Mouse (Mus musculus) embryonic facial prominence, embryonic 13.5 days (tissue): ENCODE results near the gene Tmem270. TPM values are rescaled to one million over a fixed set of nuclear protein-coding genes. Genes with fewer than 3 reads are reported as not detected.

Source experiments
- ATAC-seq: fragments of 200-750 bp; cut with Nextera tagmentation; 2 replicates; pipeline ENCODE4 v1.8.0; 2017; ENCODE audit warnings: low read depth; ENCODE audit not compliant: insufficient number of reproducible peaks, insufficient read depth, low FRiP score, low TSS enrichment
- H3K27ac ChIP-seq: fragments of 300-500 bp; sonication (generic); 2 replicates; pipeline ENCODE4 v1.5.1; 2015; ENCODE audit warnings: moderate library complexity, mild to moderate bottlenecking, inconsistent platforms
- H3K27me3 ChIP-seq: fragments of 300-500 bp; sonication (generic); 2 replicates; pipeline ENCODE4 v1.6.1; 2015; ENCODE audit warnings: mild to moderate bottlenecking, inconsistent platforms
- H3K36me3 ChIP-seq: fragments of 300-500 bp; sonication (generic); 2 replicates; pipeline ENCODE4 v1.6.1; 2015; ENCODE audit warnings: mild to moderate bottlenecking, inconsistent platforms
- H3K4me1 ChIP-seq: fragments of 300-500 bp; sonication (generic); 2 replicates; pipeline ENCODE4 v1.6.1; 2015; ENCODE audit warnings: inconsistent platforms
- H3K4me2 ChIP-seq: fragments of 300-500 bp; sonication (generic); 2 replicates; pipeline ENCODE4 v1.6.1; 2015; ENCODE audit warnings: moderate library complexity, mild to moderate bottlenecking, inconsistent platforms
- H3K4me3 ChIP-seq: fragments of 300-500 bp; sonication (generic); 2 replicates; pipeline ENCODE4 v1.5.1; 2015; ENCODE audit warnings: mild to moderate bottlenecking, inconsistent platforms
- H3K9ac ChIP-seq: fragments of 300-500 bp; sonication (generic); 2 replicates; pipeline ENCODE4 v1.6.1; 2015; ENCODE audit warnings: mild to moderate bottlenecking, inconsistent platforms
- H3K9me3 ChIP-seq: fragments of 300-500 bp; sonication (generic); 2 replicates; pipeline ENCODE4 v1.6.1; 2016; ENCODE audit warnings: inconsistent platforms
- WGBS: fragments of 180-500 bp; shearing (Covaris S2); methylation state at CpG from one replicate; pipeline ENCODE4 v1.1.7; 2015; ENCODE audit warnings: mixed read lengths; 5-methylcytosine and 5-hydroxymethylcytosine counted together
- polyA plus RNA-seq: library from polyadenylated mRNA; unstranded; fragments of >200 nt; fragmentation: Nextera tagmentation; extraction: Ambion mirVana; gene quantifications from 2 replicates; pipeline ENCODE4 v1.2.1, GENCODE M21; 2015

Tmem270 gene
- polyA plus RNA-seq, 1 experiment from 2014 or later, result not detected

DNA sequence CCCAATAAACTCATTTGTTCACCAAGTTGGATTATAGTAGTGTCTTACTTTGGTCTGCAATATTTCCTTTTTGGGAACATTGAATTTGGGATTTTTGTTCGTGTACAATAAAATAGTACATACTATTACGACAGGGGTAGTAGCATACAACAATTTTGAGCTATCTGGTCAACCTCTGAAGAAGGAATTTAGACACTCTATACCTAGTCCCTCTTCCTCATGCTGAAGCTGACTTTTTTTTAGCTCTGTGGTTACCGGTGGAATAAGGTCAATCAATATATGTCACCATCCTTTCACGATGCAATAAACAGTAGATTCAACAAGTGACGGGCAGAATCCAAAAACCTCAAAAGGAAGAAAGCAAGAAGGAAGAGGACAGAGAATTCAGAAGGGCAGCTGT is 53.7 kb downstream of the Tmem270 start:
- no peak overlapping the region for H3K27ac ChIP-seq

More for the DNA sequence above, 53.7 kb downstream of the Tmem270 start:
- no peak overlapping the region for H3K9ac ChIP-seq
- H3K4me3 ChIP-seq, result no peak overlapping the region
- WGBS, result 91% methylated on average over 5 of the region's 5 CpGs
- H3K9me3 ChIP-seq, result no peaks in the 10 kb centered on the region
- no peaks in the 10 kb centered on the region for H3K36me3 ChIP-seq
- H3K27me3 ChIP-seq, result no peaks in the 10 kb centered on the region
- ATAC-seq, result no peak
- no peak overlapping the region for H3K4me2 ChIP-seq
- H3K4me1 ChIP-seq, result peaks cover 6% of the 10 kb centered on the region

Other genes starting within 250 kb of the Tmem270 start
- 11.6 and 11.9 TPM in 2 replicates for gene Limk1, start 218.1 kb downstream of the Tmem270 start, polyA plus RNA-seq
- 81.1 and 93.0 TPM in 2 replicates for gene Eln, start 159.4 kb downstream of the Tmem270 start, polyA plus RNA-seq
- 0.39 and 2.8 TPM in 2 replicates for gene Cldn13, start 8.8 kb upstream of the Tmem270 start, polyA plus RNA-seq
- 21.1 and 21.4 TPM in 2 replicates for gene Mettl27, start 25.6 kb upstream of the Tmem270 start, polyA plus RNA-seq
- 21.0 and 22.9 TPM in 2 replicates for gene Cldn4, start 40.2 kb upstream of the Tmem270 start, polyA plus RNA-seq
- 14.8 and 26.4 TPM in 2 replicates for gene Cldn3, start 79.5 kb upstream of the Tmem270 start, polyA plus RNA-seq
- 57.4 and 59.4 TPM in 2 replicates for gene Abhd11, start 102.4 kb upstream of the Tmem270 start, polyA plus RNA-seq
- gene Stx1a, start 116.7 kb upstream of the Tmem270 start, polyA plus RNA-seq, result 12.9 and 21.7 TPM in 2 replicates
- 35.2 and 38.8 TPM in 2 replicates for gene Dnajc30, start 157.5 kb upstream of the Tmem270 start, polyA plus RNA-seq
- gene Bud23, start 158.2 kb upstream of the Tmem270 start, polyA plus RNA-seq, result 132 and 147 TPM in 2 replicates
- gene Vps37d, start 171.5 kb upstream of the Tmem270 start, polyA plus RNA-seq, result 13.7 and 17.8 TPM in 2 replicates
- 3.5 and 3.9 TPM in 2 replicates for gene Mlxipl, start 183.2 kb upstream of the Tmem270 start, polyA plus RNA-seq
- gene Tbl2, start 242.9 kb upstream of the Tmem270 start, polyA plus RNA-seq, result 25.6 and 25.7 TPM in 2 replicates